Mouse (Mus musculus) stomach, embryonic 16.5 days (tissue): Measurements from ENCODE around the gene Gm21518. TPM values are rescaled to one million over a fixed set of nuclear protein-coding genes. Genes with fewer than 3 reads are reported as not detected.
"Not testable (repeated sequence)": the region's sequence is repeated elsewhere in the genome, so short reads cannot be mapped to it uniquely, and the experiment has no call there.

Experiments used
- ATAC-seq: fragments of 200-750 bp; cut with Nextera tagmentation; 2 replicates; pipeline ENCODE4 v1.8.0; 2017; ENCODE audit warnings: moderate number of reproducible peaks, moderate TSS enrichment; ENCODE audit not compliant: insufficient read depth, low FRiP score
- H3K27ac ChIP-seq: fragments of 300-500 bp; sonication (generic); 2 replicates; pipeline ENCODE4 v1.5.1; 2014; ENCODE audit warnings: low read length
- H3K27me3 ChIP-seq: fragments of 300-500 bp; sonication (generic); 2 replicates; pipeline ENCODE4 v1.6.1; 2014; ENCODE audit warnings: low read length, control low read depth, mixed read lengths; ENCODE audit not compliant: control insufficient read depth, insufficient read depth
- H3K36me3 ChIP-seq: fragments of 300-500 bp; sonication (generic); 2 replicates; pipeline ENCODE4 v1.6.1; 2014; ENCODE audit warnings: low read length; ENCODE audit not compliant: control insufficient read depth, insufficient read depth
- H3K4me1 ChIP-seq: fragments of 300-500 bp; sonication (generic); 2 replicates; pipeline ENCODE4 v1.6.1; 2014; ENCODE audit warnings: low read length, control low read depth, mixed read lengths; ENCODE audit not compliant: control insufficient read depth, insufficient read depth
- H3K4me2 ChIP-seq: fragments of 300-500 bp; sonication (generic); 2 replicates; pipeline ENCODE4 v1.6.1; 2014; ENCODE audit warnings: low read depth, low read length, mixed read lengths
- H3K4me3 ChIP-seq: fragments of 300-500 bp; sonication (generic); replicated peaks from 2 replicates; pipeline ENCODE4 v1.5.1; 2014; ENCODE audit warnings: mild to moderate bottlenecking, low read length
- H3K9ac ChIP-seq: fragments of 300-500 bp; sonication (generic); 2 replicates; pipeline ENCODE4 v1.6.1; 2014; ENCODE audit warnings: low read length
- H3K9me3 ChIP-seq: fragments of 300-500 bp; sonication (generic); replicated peaks from 2 replicates; pipeline ENCODE4 v1.6.1; 2016; ENCODE audit warnings: low read length, control low read depth; ENCODE audit not compliant: control insufficient read depth
- WGBS: fragments of 180-500 bp; shearing (Covaris S2); extraction: QIAGEN DNeasy Blood & Tissue Kit; methylation state at CpG from one replicate; pipeline ENCODE4 v1.1.7; 2014; 5-methylcytosine and 5-hydroxymethylcytosine counted together
- polyA plus RNA-seq: library from polyadenylated mRNA; unstranded; fragments of >200 nt; fragmentation: Nextera tagmentation; extraction: Ambion mirVana; gene quantifications from 2 replicates; pipeline ENCODE4 v1.2.1, GENCODE M21; 2015

Gm21518 gene
- polyA plus RNA-seq = not detected in 2 replicates

DNA sequence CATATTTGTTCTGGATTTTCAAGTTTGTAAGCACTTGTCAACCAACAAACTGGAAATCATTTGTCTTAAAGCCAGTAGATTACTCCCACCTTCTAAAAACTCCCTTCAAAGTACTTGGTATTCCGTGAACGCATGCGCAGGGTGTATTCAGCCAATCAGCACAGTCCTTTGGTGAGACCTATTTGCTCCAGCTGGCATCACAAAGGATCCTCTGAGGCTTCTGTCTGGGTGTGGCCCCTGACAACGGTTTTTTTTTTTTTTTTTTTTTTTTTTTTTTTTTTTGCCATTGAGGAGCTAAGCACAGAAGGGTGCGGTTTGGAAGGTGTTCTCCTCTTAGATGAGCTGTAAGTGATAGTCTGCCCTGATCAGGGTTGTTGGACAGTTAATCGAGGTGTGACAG lies at the start of gene Gm21518:
TSS of gene Gm21518 (plus strand) at position 301 of the 400 bp plus-strand sequence.
- not testable (repeated sequence) for H3K4me1 ChIP-seq, H3K9me3 ChIP-seq, H3K27ac ChIP-seq, ATAC-seq, H3K4me3 ChIP-seq, H3K27me3 ChIP-seq, H3K9ac ChIP-seq, H3K36me3 ChIP-seq, H3K4me2 ChIP-seq
- WGBS = no CpG with 5 or more reads among the region's 6 CpGs
